Mouse (Mus musculus) stomach, embryonic 15.5 days (tissue): ENCODE measurements at regions not wholly inside any gene's neighbourhood (a gene's known extent, or its start where the extent isn't known, plus 50 kb on each side); places are given as distances from the start of the nearest gene placed in this dataset.

Experiments
- ATAC-seq: fragments of 200-750 bp; cut with Nextera tagmentation; 2 replicates; pipeline ENCODE4 v1.8.0; 2017; ENCODE audit warnings: low read depth, moderate number of reproducible peaks, moderate TSS enrichment; ENCODE audit not compliant: insufficient read depth, low FRiP score
- H3K27ac ChIP-seq: fragments of 300-500 bp; sonication (generic); 2 replicates; pipeline ENCODE4 v1.5.1; 2015; ENCODE audit warnings: mild to moderate bottlenecking, inconsistent platforms
- H3K27me3 ChIP-seq: fragments of 300-500 bp; sonication (generic); replicated peaks from 2 replicates; pipeline ENCODE4 v1.6.1; 2015; ENCODE audit warnings: inconsistent platforms
- H3K36me3 ChIP-seq: fragments of 300-500 bp; sonication (generic); 2 replicates; pipeline ENCODE4 v1.6.1; 2015; ENCODE audit warnings: inconsistent platforms
- H3K4me1 ChIP-seq: fragments of 300-500 bp; sonication (generic); 2 replicates; pipeline ENCODE4 v1.6.1; 2015; ENCODE audit warnings: inconsistent platforms
- H3K4me2 ChIP-seq: fragments of 300-500 bp; sonication (generic); 2 replicates; pipeline ENCODE4 v1.6.1; 2015; ENCODE audit warnings: mild to moderate bottlenecking, inconsistent platforms
- H3K4me3 ChIP-seq: fragments of 300-500 bp; sonication (generic); replicated peaks from 2 replicates; pipeline ENCODE4 v1.5.1; 2015; ENCODE audit warnings: inconsistent platforms
- H3K9ac ChIP-seq: fragments of 300-500 bp; sonication (generic); 2 replicates; pipeline ENCODE4 v1.6.1; 2015; ENCODE audit warnings: inconsistent platforms
- H3K9me3 ChIP-seq: fragments of 300-500 bp; sonication (generic); 2 replicates; pipeline ENCODE4 v1.6.1; 2016; ENCODE audit warnings: inconsistent platforms
- WGBS: fragments of 180-500 bp; shearing (Covaris S2); methylation state at CpG from one replicate; pipeline ENCODE4 v1.1.7; 2015; 5-methylcytosine and 5-hydroxymethylcytosine counted together

DNA sequence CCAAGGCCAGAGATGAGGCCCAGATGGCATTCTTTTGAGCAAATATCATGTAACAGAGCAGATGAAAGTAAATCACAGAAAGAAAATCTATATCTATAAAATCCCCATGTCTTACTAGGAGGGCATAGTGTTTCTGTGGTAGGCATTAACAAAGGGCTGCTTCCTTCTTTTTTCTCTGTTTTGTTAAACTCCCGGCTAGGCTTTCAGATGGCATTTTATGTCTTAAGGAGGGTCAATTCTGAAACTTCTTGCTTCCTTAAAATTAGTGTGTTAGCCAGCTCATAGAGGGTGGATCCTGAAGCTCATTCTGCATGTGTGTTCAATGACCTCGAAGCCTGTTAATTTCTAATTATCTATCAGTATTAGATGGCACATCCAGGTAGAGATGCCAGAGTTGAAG, 123.8 kb upstream of the Egfl6 start:
- no peaks in the 10 kb centered on the region for H3K27me3 ChIP-seq
- H3K9ac ChIP-seq = no peak overlapping the region
- no peaks in the 10 kb centered on the region for H3K4me1 ChIP-seq
- 72% methylated on average over 2 of the region's 2 CpGs for WGBS
- H3K9me3 ChIP-seq = no peaks in the 10 kb centered on the region
- H3K4me3 ChIP-seq = no peak overlapping the region
- H3K36me3 ChIP-seq = no peaks in the 10 kb centered on the region
- no peak overlapping the region for H3K4me2 ChIP-seq
- H3K27ac ChIP-seq = no peak overlapping the region
- no peak for ATAC-seq

DNA sequence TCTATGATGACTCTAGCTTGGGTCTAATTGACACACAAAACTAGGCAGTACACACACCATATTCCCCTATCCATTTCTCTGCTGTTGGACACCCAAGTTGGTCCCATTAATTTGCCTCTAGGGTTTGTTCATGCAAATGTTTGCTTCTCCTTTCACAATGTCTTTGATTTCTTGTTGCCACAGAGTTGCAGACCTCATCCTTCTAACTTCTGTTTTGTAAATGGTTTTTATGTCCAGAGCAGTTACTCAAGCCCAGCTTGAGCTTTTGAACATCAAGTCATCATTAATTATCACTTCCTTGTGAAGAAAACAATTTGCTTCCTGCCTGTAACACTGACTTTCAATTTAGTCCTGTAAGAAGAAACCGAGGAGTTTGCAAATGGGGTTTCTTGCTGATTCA, 122.6 kb upstream of the Egfl6 start:
- Histone ChIP-seq H3K9me3 (no peaks in the 10 kb centered on the region), H3K27me3 (no peaks in the 10 kb centered on the region), H3K27ac (no peak overlapping the region), H3K36me3 (no peaks in the 10 kb centered on the region), H3K9ac (no peak overlapping the region), H3K4me3 (no peak overlapping the region), H3K4me2 (no peak overlapping the region), H3K4me1 (no peaks in the 10 kb centered on the region)
- ATAC-seq = no peak
- WGBS = 68% methylated on average over 1 of the region's 1 CpGs

DNA sequence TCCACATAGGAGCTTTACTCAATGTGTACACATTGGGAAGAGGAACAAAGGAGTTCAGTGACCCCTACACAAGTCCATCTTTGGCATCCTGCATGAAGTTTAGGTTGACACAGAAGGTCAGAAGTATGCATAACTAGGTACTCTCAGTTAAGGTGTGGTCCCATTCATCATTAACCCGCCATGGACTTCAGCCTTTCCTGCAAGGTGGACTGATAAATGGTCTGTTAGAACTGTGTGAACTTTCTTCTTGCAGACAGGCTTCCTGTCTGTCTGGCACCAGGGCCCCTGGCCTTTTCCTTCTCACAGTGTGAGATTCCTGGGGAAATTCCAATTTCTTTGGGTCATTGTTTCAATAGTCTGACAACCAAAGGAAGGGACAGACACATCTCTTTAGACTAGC, 121.5 kb upstream of the Egfl6 start:
- ATAC-seq = no peak
- H3K27ac ChIP-seq = no peak overlapping the region
- H3K4me1 ChIP-seq = no peaks in the 10 kb centered on the region
- no peaks in the 10 kb centered on the region for H3K9me3 ChIP-seq
- no peaks in the 10 kb centered on the region for H3K27me3 ChIP-seq
- no peak overlapping the region for H3K9ac ChIP-seq
- no peak overlapping the region for H3K4me2 ChIP-seq
- no peaks in the 10 kb centered on the region for H3K36me3 ChIP-seq
- H3K4me3 ChIP-seq = no peak overlapping the region
- 50% methylated on average over 1 of the region's 1 CpGs for WGBS

DNA sequence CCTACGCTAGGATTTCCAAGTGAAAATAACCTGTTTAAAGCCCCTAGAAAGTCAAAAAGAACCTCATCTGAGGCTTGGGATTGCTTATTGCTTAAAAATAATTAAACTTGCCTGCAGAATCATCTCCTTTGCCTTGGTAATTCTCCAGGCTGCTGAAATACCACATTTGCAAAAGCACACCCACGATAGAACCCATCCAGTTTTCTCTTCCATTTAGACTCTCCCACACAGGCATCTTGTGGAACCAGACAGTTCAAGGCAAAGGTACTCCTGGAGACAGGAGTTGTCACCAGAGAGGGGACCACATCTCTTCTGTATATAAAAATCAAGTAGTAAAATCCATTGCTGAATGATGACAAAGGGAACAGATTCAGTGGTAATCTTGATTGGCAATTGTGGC, 118.8 kb upstream of the Egfl6 start:
- no peaks in the 10 kb centered on the region for H3K4me1 ChIP-seq
- H3K4me3 ChIP-seq = no peak overlapping the region
- WGBS = 85% methylated on average over 2 of the region's 2 CpGs
- no peak overlapping the region for H3K9ac ChIP-seq
- H3K27me3 ChIP-seq = no peaks in the 10 kb centered on the region
- H3K36me3 ChIP-seq = no peaks in the 10 kb centered on the region
- no peak overlapping the region for H3K4me2 ChIP-seq
- H3K27ac ChIP-seq = no peak overlapping the region
- no peak for ATAC-seq
- H3K9me3 ChIP-seq = no peaks in the 10 kb centered on the region

DNA sequence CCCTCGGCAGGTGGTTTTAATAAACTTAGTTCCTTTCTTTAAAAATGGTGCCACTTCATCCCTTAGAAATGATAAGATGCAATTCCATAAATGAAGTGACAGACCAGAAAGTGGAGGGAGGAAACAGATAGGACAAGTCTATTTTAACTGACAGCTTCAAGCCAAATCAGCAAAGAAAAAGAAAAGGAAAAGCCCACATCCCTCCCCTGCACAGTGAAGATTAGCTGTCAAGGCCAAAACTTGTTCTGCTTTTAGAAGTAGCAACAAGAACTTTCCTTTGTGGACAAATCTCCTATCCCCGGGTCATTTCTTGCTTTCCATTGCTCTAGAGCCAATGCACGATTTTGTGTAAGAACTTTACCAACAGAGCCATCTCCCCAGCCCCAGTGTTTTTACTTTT, 108.7 kb upstream of the Egfl6 start:
- no peaks in the 10 kb centered on the region for H3K4me1 ChIP-seq
- H3K27me3 ChIP-seq = no peaks in the 10 kb centered on the region
- no peak overlapping the region for H3K27ac ChIP-seq
- H3K4me3 ChIP-seq = no peak overlapping the region
- H3K9ac ChIP-seq = no peak overlapping the region
- no peak for ATAC-seq
- H3K4me2 ChIP-seq = no peak overlapping the region
- no peaks in the 10 kb centered on the region for H3K36me3 ChIP-seq
- WGBS = 76% methylated on average over 3 of the region's 3 CpGs
- H3K9me3 ChIP-seq = no peaks in the 10 kb centered on the region

DNA sequence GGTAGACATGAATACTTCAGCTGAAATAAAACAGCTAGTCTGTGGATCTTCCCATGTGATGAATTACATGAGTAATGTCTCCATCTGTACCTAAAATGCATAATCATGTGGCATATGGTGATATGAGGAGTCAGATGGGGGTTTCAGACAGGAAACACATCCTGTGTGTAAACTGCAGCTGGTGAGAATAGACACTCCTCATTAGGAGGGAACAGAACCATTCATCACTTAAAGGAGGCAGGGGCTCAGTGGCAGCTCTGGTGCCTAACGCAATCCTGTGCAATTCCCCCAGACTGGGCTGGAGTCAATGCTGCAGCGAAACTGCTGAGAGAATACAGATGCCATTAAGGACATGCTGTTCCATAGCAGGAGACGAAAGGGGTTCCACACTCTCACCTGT, 103.3 kb upstream of the Egfl6 start:
- Histone ChIP-seq H3K27ac (no peak overlapping the region), H3K27me3 (no peaks in the 10 kb centered on the region), H3K4me3 (no peak overlapping the region), H3K4me2 (no peak overlapping the region), H3K36me3 (no peaks in the 10 kb centered on the region), H3K4me1 (no peaks in the 10 kb centered on the region), H3K9ac (no peak overlapping the region), H3K9me3 (no peaks in the 10 kb centered on the region)
- 46% methylated on average over 3 of the region's 3 CpGs for WGBS
- ATAC-seq = no peak

DNA sequence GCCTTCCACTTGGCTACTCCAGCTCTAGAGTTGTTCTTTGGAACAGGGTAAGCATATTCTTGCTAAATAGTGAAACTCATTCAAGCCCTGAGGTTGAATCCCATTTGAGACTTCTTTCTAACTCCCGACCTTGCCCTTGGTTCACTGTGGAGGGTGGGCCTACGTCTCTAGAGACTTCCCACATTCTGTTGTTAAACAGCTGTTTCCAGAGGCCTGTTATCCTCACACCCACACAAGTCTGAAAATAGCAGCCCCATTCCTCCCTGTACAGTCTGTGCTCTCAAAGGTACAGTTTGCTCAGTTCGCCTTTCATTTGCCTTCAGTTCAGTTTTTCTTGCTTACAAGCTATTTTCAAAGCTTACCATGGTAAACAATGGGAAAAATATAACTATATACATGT, 87.9 kb upstream of the Egfl6 start:
- no peak overlapping the region for H3K4me2 ChIP-seq
- H3K27ac ChIP-seq = no peak overlapping the region
- 0 out of 2 replicates have a peak, but pooled peaks cover 4% of the 10 kb centered on the region for H3K27me3 ChIP-seq
- no peaks in the 10 kb centered on the region for H3K9me3 ChIP-seq
- no peak overlapping the region for H3K4me3 ChIP-seq
- H3K9ac ChIP-seq = no peak overlapping the region
- H3K4me1 ChIP-seq = no peaks in the 10 kb centered on the region
- ATAC-seq = no peak
- no peaks in the 10 kb centered on the region for H3K36me3 ChIP-seq
- 71% methylated on average over 3 of the region's 3 CpGs for WGBS

DNA sequence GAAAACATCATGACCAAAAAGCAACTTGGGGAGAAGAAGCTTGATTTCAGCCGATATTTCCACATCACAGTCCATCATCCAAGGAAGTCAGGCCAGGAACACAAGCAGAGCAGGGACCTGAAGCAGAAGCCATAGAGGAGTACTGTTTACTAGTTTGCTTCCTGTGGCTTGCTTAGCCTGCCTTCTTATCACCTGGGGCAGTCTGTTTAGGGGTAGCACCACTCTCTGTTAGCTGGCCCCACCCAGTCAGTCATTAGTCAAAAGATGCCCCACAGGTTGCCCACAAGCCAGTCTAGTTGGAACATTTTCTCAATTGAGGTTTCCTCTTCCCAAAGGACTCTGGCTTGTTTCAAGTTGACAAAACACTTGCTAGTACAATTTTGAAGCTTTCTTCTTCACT, 87.1 kb upstream of the Egfl6 start:
- H3K9ac ChIP-seq = no peak overlapping the region
- H3K36me3 ChIP-seq = no peaks in the 10 kb centered on the region
- 0 out of 2 replicates have a peak, but pooled peaks cover 4% of the 10 kb centered on the region for H3K27me3 ChIP-seq

DNA sequence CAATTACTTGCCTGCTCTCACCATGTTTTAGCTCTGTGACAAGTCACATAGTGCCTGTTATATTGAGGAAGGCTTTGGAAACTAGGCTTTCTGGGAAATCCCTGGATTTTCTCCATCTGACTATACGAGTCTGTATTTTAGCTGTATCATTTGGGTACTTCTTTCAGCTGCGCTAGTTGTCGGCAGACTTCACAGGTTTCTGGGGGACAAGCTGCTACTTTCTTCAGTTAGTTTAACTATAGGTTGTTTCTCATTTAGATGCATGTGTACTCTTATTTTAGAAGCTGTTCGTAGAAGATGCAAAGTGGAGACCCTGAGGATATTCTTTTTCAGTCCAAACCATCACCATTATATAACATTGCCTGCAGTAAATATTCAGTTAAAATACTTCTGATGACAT, 86.3 kb upstream of the Egfl6 start:
- H3K27me3 ChIP-seq = 0 out of 2 replicates have a peak, but pooled peaks cover 4% of the 10 kb centered on the region
- no peak overlapping the region for H3K9ac ChIP-seq
- ATAC-seq = no peak
- H3K9me3 ChIP-seq = no peaks in the 10 kb centered on the region
- H3K4me2 ChIP-seq = no peak overlapping the region
- no peaks in the 10 kb centered on the region for H3K4me1 ChIP-seq
- WGBS = 84% methylated on average over 4 of the region's 4 CpGs
- H3K27ac ChIP-seq = no peak overlapping the region
- no peak overlapping the region for H3K4me3 ChIP-seq
- no peaks in the 10 kb centered on the region for H3K36me3 ChIP-seq

More for the DNA sequence above, 87.1 kb upstream of the Egfl6 start:
- Histone ChIP-seq H3K4me3 (no peak overlapping the region), H3K27ac (no peak overlapping the region), H3K9me3 (no peaks in the 10 kb centered on the region), H3K4me2 (no peak overlapping the region), H3K4me1 (no peaks in the 10 kb centered on the region)
- ATAC-seq = no peak
- 74% methylated on average over 1 of the region's 1 CpGs for WGBS

DNA sequence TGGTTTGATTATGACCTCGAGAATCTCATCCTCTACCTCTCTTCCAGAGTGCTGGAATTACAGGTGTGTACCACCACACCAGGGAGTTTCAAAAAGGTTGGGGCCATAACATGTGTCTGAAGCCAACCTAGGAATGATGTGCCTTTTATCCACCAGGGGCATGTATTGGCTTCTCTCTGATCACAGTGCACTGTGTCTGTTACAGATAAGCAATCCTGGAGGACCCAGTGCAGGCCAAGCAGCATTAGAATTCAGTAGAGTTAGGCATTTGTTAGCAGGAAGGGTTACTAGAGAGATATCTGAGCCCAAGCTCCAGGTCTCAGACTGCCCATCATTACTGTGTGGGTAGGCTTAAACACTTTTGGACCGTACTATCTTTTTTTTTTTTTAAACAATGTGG, 80.8 kb upstream of the Egfl6 start:
- no peaks in the 10 kb centered on the region for H3K9me3 ChIP-seq
- H3K27me3 ChIP-seq = peaks cover 5% of the 10 kb centered on the region; the same call in 1 of the 2 replicates
- no peak overlapping the region for H3K4me3 ChIP-seq
- no peak for ATAC-seq
- no peaks in the 10 kb centered on the region for H3K36me3 ChIP-seq
- no peak overlapping the region for H3K9ac ChIP-seq
- no peaks in the 10 kb centered on the region for H3K4me1 ChIP-seq
- H3K4me2 ChIP-seq = no peak overlapping the region
- 68% methylated on average over 2 of the region's 2 CpGs for WGBS
- H3K27ac ChIP-seq = no peak overlapping the region

DNA sequence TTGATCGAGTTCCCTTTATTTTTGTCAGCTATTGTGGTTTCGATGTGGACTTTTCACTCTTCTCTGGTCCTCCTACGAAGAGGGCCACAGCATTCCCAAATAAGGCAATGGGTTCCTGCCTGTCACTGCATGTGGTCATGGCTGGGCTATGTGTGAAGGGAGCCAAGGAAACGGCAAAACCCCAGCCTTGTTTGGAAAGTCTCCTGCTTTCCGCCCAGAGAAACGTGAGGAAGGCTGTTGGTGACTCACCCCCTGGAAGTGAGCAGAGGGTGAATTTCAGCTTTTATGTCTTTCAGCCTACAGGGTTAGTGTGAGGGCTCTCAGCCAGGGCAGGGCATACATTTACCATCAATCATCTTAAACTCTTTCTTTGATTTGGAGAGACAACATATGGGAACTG, 76.3 kb upstream of the Egfl6 start:
- peaks cover 2% of the 10 kb centered on the region; the same call in 1 of the 2 replicates for H3K27me3 ChIP-seq
- 35% methylated on average over 6 of the region's 6 CpGs for WGBS
- no peak overlapping the region for H3K4me3 ChIP-seq
- no peaks in the 10 kb centered on the region for H3K4me1 ChIP-seq
- ATAC-seq = peak; percentile 73; the same call in 1 of the 2 replicates
- no peaks in the 10 kb centered on the region for H3K9me3 ChIP-seq
- no peak overlapping the region; the same call in 1 of the 2 replicates for H3K4me2 ChIP-seq
- no peak overlapping the region for H3K9ac ChIP-seq
- H3K36me3 ChIP-seq = no peaks in the 10 kb centered on the region
- H3K27ac ChIP-seq = peak overlapping the region; percentile 84

DNA sequence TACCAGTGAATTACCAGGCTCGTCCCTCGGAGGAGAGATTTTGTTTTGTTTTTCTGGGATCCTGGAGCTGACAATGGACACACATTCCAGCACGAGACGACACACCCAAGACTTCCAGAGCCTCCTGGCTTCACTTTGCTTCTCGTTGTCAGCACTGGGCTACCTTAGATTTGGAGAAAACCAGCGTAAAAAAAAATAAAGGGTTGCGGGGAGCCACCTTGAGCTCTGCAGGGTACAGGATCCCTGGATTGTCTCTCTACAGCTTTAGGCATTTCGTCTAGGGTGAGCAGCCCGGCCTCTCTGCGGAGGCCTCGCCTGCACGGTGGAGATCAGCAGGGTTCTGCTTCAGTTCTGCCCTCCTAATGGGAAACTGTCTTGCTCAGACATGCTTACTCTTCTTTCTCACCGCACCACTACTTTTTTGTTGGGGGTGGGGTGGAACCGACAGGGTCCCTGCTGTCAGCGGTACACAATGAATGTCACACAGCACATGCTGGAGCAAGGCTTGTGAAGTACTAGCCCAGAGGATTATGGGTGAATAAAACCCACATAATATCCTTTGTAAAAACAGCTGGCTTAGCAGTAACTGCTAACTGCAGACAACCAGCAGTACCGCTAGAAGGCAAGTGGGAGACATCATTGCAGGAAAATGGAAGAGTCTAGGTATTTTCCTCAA, 75.7 kb upstream of the Egfl6 start:
- no peaks in the 10 kb centered on the region for H3K36me3 ChIP-seq
- WGBS = 24% methylated on average over 16 of the region's 16 CpGs
- peak overlapping the region; percentile 13; the same call in 1 of the 2 replicates for H3K4me3 ChIP-seq
- ATAC-seq = peak; percentile 64; the same call in 1 of the 2 replicates
- H3K27me3 ChIP-seq = no peaks in the 10 kb centered on the region; the same call in 1 of the 2 replicates
- H3K4me2 ChIP-seq = peak overlapping the region; percentile 42
- no peaks in the 10 kb centered on the region for H3K9me3 ChIP-seq
- no peaks in the 10 kb centered on the region for H3K4me1 ChIP-seq
- no peak overlapping the region for H3K9ac ChIP-seq
- H3K27ac ChIP-seq = peak overlapping the region; percentile 84

DNA sequence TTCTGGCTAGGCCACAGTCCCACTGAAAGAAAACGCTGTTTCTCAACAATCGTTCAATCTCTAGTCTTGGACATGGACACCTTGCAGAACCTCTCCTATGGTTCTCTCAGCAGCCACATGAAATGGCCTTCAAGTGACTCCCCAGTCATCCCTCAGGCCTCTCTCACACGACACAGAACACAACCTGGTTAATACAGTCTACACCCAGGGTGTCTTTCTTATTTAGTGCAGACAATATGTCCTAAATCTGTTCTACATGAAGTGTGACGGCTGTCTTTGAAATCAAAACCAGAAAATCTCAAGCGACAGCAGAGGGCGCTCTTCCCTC, 75.2 kb upstream of the Egfl6 start:
- Histone ChIP-seq H3K36me3 (no peaks in the 10 kb centered on the region), H3K4me3 (no peak overlapping the region), H3K9me3 (no peaks in the 10 kb centered on the region), H3K27me3 (no peaks in the 10 kb centered on the region), H3K4me2 (no peak overlapping the region), H3K4me1 (no peaks in the 10 kb centered on the region), H3K9ac (no peak overlapping the region), H3K27ac (no peak overlapping the region)
- no peak for ATAC-seq
- 26% methylated on average over 6 of the region's 6 CpGs for WGBS
